Mouse (Mus musculus) embryonic facial prominence, embryonic 11.5 days (tissue): ENCODE measurements at regions not wholly inside any gene's neighbourhood (a gene's known extent, or its start where the extent isn't known, plus 50 kb on each side); places are given as distances from the start of the nearest gene placed in this dataset.
A peak's percentile ranks its signal among the peaks of the same experiment; 100 is the strongest.

Source experiments
- ATAC-seq: fragments of 200-750 bp; cut with Nextera tagmentation; replicated peaks from 2 replicates; pipeline ENCODE4 v1.8.0; 2017; ENCODE audit warnings: low read depth; ENCODE audit not compliant: insufficient number of reproducible peaks, low FRiP score, low TSS enrichment
- DNase-seq: peaks from one replicate; pipeline ENCODE4 v3.0.0-alpha.2; 2015; ENCODE audit warnings: low spot score
- H3K27ac ChIP-seq: fragments of 300-500 bp; sonication (generic); replicated peaks from 2 replicates; pipeline ENCODE4 v1.5.1; 2014; ENCODE audit warnings: mild to moderate bottlenecking, low read depth, low read length, control low read depth
- H3K27me3 ChIP-seq: fragments of 300-500 bp; sonication (generic); 2 replicates; pipeline ENCODE4 v1.6.1; 2014; ENCODE audit warnings: mild to moderate bottlenecking, low read length, moderate library complexity, mixed read lengths; ENCODE audit not compliant: control insufficient read depth, insufficient read depth
- H3K36me3 ChIP-seq: fragments of 300-500 bp; sonication (generic); replicated peaks from 2 replicates; pipeline ENCODE4 v1.6.1; 2014; ENCODE audit warnings: low read depth, mild to moderate bottlenecking, low read length, moderate library complexity, mixed read lengths; ENCODE audit not compliant: control insufficient read depth, insufficient read depth
- H3K4me1 ChIP-seq: fragments of 300-500 bp; sonication (generic); 2 replicates; pipeline ENCODE4 v1.6.1; 2014; ENCODE audit warnings: low read length, mixed read lengths; ENCODE audit not compliant: control insufficient read depth, insufficient read depth
- H3K4me2 ChIP-seq: fragments of 300-500 bp; sonication (generic); 2 replicates; pipeline ENCODE4 v1.6.1; 2014; ENCODE audit warnings: low read depth, mild to moderate bottlenecking, control low read depth, low read length, moderate library complexity
- H3K4me3 ChIP-seq: fragments of 300-500 bp; sonication (generic); 2 replicates; pipeline ENCODE4 v1.5.1; 2014; ENCODE audit warnings: low read depth, low read length, control low read depth
- H3K9ac ChIP-seq: fragments of 300-500 bp; sonication (generic); replicated peaks from 2 replicates; pipeline ENCODE4 v1.6.1; 2014; ENCODE audit warnings: mild to moderate bottlenecking, control low read depth, low read length
- H3K9me3 ChIP-seq: fragments of 300-500 bp; sonication (generic); replicated peaks from 2 replicates; pipeline ENCODE4 v1.6.1; 2016; ENCODE audit warnings: mild to moderate bottlenecking, low read length, inconsistent platforms, mixed read lengths; ENCODE audit not compliant: control insufficient read depth
- WGBS: fragments of 180-500 bp; shearing (Covaris S2); extraction: QIAGEN DNeasy Blood & Tissue Kit; methylation state at CpG from one replicate; pipeline ENCODE4 v1.1.7; 2014; 5-methylcytosine and 5-hydroxymethylcytosine counted together

GRCm38 (mm10) chr13:35189028-35189711, 162.3 kb upstream of the Eci2 start:
- Histone ChIP-seq H3K27me3 (no peaks in the 10 kb centered on the region), H3K9me3 (no peaks in the 10 kb centered on the region), H3K36me3 (no peaks in the 10 kb centered on the region), H3K4me2 (no peak overlapping the region), H3K9ac (no peak overlapping the region), H3K4me1 (0 out of 2 replicates have a peak, but pooled peaks cover 2% of the 10 kb centered on the region), H3K27ac (no peak overlapping the region), H3K4me3 (no peak overlapping the region)
- 24% methylated on average over 16 of the region's 16 CpGs for WGBS
- peak; percentile 50 for ATAC-seq
- peak; percentile 62 for DNase-seq

DNA sequence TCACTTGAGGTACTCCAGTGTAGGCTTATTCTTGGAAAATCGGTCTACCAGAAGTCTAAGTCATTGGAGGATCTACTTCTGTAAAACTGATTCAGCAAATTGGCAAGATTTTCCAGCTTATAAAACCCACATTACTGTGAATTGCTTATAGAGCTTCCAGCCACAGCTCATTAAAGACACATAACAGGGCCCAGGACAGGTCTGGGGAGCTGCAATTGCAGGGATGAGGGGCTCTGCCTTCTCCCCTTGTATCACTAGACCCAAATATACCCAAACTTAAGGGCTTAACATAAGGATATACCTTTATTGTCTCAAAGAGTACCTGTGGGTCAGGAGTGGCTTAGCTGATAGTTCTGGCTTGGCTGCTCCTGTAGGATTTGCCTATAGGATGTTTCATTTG, 175.2 kb upstream of the Eci2 start:
- Histone ChIP-seq H3K4me1 (no peaks in the 10 kb centered on the region), H3K36me3 (no peaks in the 10 kb centered on the region), H3K27me3 (no peaks in the 10 kb centered on the region), H3K9me3 (no peaks in the 10 kb centered on the region), H3K9ac (no peak overlapping the region), H3K4me3 (no peak overlapping the region), H3K4me2 (no peak overlapping the region), H3K27ac (no peak overlapping the region)
- ATAC-seq (no peak), DNase-seq (no peak)
- WGBS, result 82% methylated on average over 1 of the region's 1 CpGs

DNA sequence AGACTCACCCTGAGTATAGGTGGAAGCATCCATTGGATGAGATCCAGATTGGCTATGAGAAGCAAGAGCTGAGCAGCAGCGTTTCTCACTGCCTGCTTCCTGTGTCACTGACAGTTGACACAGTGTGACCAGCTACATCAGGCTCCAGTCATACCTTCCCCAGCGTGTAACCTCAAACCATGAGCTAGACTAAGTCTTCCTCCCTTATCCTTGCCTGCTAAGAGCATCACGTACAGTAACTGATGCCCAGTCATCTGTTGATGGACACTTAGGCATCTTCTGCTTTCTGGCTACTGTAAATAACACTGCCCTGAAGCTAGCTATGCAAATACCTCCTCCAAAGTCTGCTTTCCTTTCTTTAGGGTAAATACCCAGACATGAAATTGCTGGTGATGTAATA, 181.4 kb upstream of the Eci2 start:
- Histone ChIP-seq H3K9me3 (no peaks in the 10 kb centered on the region), H3K4me2 (no peak overlapping the region), H3K36me3 (no peaks in the 10 kb centered on the region), H3K4me3 (no peak overlapping the region), H3K27ac (no peak overlapping the region), H3K27me3 (no peaks in the 10 kb centered on the region), H3K4me1 (no peaks in the 10 kb centered on the region), H3K9ac (no peak overlapping the region)
- no peak for ATAC-seq
- WGBS, result 77% methylated on average over 3 of the region's 3 CpGs
- DNase-seq, result no peak

DNA sequence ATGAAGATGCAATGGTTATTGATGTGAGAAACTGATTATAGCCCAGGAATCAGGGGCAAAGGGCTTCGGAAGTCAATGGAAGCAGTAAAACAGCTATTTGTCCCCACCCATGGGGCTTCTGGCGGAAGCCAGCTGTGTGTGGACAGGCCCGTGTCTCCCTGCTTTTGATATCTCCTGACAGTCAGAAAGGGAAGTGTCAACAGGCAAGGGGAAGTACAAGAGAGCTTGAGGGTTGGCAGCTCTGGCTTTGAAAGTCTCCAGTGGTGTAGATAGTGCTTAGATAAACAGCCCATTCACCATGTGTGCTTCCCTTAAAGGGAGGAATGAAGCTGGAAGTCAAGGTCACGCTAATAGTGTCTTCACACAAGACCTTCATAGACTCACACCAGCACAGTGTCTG, 182.7 kb upstream of the Eci2 start:
- no peak overlapping the region for H3K9ac ChIP-seq
- DNase-seq (no peak), ATAC-seq (no peak)
- no peaks in the 10 kb centered on the region for H3K27me3 ChIP-seq
- H3K27ac ChIP-seq, result no peak overlapping the region
- no peaks in the 10 kb centered on the region for H3K36me3 ChIP-seq
- no peak overlapping the region for H3K4me2 ChIP-seq
- H3K4me1 ChIP-seq, result no peaks in the 10 kb centered on the region
- H3K9me3 ChIP-seq, result no peaks in the 10 kb centered on the region
- 81% methylated on average over 4 of the region's 4 CpGs for WGBS
- H3K4me3 ChIP-seq, result no peak overlapping the region

GRCm38 (mm10) chr13:35211834-35212233, 184.9 kb upstream of the Eci2 start:
- H3K27me3 ChIP-seq, result no peaks in the 10 kb centered on the region
- no peak for ATAC-seq
- no peaks in the 10 kb centered on the region for H3K4me1 ChIP-seq
- H3K27ac ChIP-seq, result no peak overlapping the region
- H3K4me2 ChIP-seq, result no peak overlapping the region
- no peak for DNase-seq
- H3K9ac ChIP-seq, result no peak overlapping the region
- H3K4me3 ChIP-seq, result no peak overlapping the region
- H3K9me3 ChIP-seq, result no peaks in the 10 kb centered on the region
- WGBS, result 91% methylated on average over 9 of the region's 9 CpGs
- no peaks in the 10 kb centered on the region for H3K36me3 ChIP-seq

DNA sequence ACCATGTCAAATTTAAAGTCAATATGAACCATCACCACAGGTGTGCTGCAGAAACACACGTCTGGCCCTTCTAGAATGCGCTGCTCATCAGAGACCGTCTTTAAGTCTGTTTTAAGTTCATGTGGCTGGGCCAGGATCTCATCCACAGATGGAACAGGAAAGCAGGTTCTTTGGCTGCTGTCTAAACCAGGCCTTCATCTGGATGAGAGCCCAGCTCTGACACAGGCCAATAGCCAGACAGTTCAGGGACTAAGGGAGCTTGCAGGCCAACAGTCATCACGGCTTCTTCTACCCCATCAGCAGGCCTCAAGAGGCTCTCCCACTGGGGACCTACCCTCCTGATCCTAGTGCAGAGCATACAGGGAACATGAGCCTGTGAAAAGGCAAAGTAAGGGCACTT, 185.4 kb upstream of the Eci2 start:
- Histone ChIP-seq H3K27ac (no peak overlapping the region), H3K36me3 (no peaks in the 10 kb centered on the region), H3K9me3 (no peaks in the 10 kb centered on the region), H3K9ac (no peak overlapping the region), H3K4me3 (no peak overlapping the region), H3K4me1 (no peaks in the 10 kb centered on the region), H3K4me2 (no peak overlapping the region), H3K27me3 (no peaks in the 10 kb centered on the region)
- ATAC-seq (no peak), DNase-seq (no peak)
- 86% methylated on average over 4 of the region's 4 CpGs for WGBS

GRCm38 (mm10) chr13:35214219-35214618, 187.3 kb upstream of the Eci2 start:
- Histone ChIP-seq H3K4me3 (no peak overlapping the region), H3K27me3 (no peaks in the 10 kb centered on the region), H3K4me1 (no peaks in the 10 kb centered on the region), H3K9me3 (no peaks in the 10 kb centered on the region), H3K9ac (no peak overlapping the region), H3K27ac (no peak overlapping the region), H3K4me2 (no peak overlapping the region), H3K36me3 (no peaks in the 10 kb centered on the region)
- ATAC-seq, result no peak
- 91% methylated on average over 4 of the region's 4 CpGs for WGBS
- DNase-seq, result no peak

GRCm38 (mm10) chr13:35226142-35226829, 199.4 kb upstream of the Eci2 start:
- Histone ChIP-seq H3K9ac (no peak overlapping the region), H3K27me3 (no peaks in the 10 kb centered on the region; the same call in 1 of the 2 replicates), H3K27ac (no peak overlapping the region), H3K9me3 (no peaks in the 10 kb centered on the region), H3K4me2 (no peak overlapping the region), H3K36me3 (no peaks in the 10 kb centered on the region), H3K4me3 (no peak overlapping the region), H3K4me1 (no peaks in the 10 kb centered on the region)
- DNase-seq (no peak), ATAC-seq (no peak)
- WGBS, result 78% methylated on average over 7 of the region's 7 CpGs
